Mouse (Mus musculus): ENCODE measurements around the gene Sema7a.

DNA sequence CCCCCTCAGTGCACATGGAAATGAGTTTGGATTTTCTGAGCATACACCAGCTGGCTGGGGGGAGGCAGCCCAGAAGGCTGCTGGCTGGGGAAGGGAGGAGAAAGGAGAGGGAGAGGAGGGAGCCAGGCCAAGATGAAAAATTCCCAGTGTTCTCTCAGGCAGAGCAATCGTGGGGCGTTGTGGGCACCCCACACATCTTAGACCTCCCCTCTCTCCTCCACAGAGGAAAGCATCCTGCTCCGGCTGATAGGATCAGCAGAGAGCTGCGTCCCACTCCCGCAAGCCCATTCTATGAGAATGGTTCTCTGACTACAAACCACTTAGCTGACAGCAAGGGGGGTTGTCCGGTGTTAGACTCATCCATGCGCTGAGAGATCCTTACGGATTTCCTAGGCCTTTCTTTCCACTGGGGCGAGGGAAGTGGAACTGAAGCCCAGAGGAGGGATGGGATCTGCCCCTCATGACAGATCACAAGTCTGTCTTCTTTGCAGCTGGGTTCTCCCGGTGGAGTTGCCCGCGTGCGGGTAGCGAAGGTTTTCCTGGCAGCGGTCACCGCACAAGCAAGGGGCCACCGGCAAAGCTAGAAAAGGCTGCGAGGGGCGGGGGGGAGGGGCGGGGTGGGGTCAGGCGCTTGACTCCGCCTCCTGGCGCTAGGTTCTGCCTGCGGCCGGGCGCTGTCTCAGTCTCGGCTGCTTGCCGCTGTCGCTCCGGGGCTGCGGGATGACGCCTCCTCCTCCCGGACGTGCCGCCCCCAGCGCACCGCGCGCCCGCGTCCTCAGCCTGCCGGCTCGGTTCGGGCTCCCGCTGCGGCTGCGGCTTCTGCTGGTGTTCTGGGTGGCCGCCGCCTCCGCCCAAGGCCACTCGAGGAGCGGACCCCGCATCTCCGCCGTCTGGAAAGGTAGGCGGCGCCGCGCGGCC, at the start of gene Sema7a:
- no peak for TF ChIP-seq POLR2A (IDR thresholded peaks at IDR 0.05; ENCODE audit: borderline replicate concordance, low read depth, low read length)
- no peak for TF ChIP-seq CTCF (IDR thresholded peaks at IDR 0.05; ENCODE audit: low read depth, low read length)

Data from bone marrow macrophage, adult 2 months (primary cell).